Mouse (Mus musculus) natural killer cell, adult 2 months (primary cell): Measurements from ENCODE around the gene Polr3f.
A peak's percentile ranks its signal among the peaks of the same experiment; 100 is the strongest.

Source experiments
- DNase-seq, 2 experiments: peaks; one replicate each; pipeline ENCODE4 v3.0.0; 2022; ENCODE audit warnings: low spot score in 2 of 2

Gene Polr3f

DNA sequence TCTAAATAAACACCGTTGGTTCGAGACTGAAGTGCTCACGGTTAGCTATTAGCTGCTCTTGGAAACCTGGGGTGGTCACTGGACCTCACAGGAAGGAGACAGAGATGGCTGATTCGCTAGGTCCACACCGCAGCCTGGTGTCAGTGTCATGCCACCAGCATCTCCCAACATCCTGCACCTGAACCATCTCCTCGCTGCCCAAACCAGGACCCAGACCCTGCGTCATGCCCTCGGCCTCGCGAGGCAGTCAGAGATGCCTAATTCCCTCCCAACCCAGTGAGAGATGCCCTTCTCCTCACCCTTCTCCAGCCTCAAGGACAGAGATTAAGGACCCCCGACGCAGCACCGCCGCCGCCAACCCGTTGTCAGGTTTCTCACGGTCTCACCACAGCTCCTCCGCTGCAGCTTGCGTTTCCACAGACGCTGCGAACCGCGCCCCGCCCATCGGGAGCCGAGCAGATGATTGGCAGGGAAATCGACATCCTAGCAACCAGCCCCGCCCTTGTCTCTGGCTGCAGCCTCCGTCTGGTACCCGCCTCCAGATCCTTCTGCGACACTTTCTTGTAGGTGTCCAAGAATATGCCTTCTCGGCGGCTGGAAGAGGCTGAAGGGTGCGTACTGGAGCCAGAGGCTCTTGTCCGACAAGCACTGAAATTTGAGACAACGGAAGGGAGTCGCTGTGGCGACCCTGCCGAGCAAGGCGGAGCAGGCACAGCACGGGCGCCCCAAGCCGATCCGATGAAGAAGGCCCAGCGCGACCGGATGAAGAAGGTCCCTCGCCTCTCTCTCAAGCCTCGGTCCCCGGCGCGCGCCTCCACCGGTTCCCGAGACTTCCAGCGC lies at the start of gene Polr3f, which contains the start of gene Dzank1:
Gene Polr3f (plus strand): TSS at position 738 of the 840 bp plus-strand sequence.
Gene Dzank1 (minus strand): TSS at position 434 of the 840 bp plus-strand sequence.
- peak; percentile 97 to 98 for DNase-seq

DNA sequence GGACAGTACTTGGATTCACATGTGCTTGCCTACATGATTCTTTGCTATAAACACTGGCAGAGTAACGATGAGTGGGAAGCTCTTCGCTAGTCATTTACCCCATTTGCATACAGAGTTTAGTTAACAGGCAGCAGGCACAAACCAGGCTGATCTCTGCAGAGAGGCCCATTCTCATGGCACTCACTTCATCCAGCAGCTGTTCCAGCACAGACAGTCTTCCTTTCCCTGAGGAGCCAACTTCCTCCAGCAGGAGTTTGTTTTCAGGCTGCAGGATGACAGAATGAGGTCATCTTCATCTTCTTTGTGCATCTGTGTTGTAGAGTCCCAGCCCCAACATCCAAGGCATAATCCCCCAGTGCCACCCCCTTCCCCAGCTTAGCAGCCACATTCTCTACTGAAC lies 48.1 kb upstream of the Polr3f start:
- no peak for DNase-seq

GRCm38 (mm10) chr2:144484084-144484483 lies 43.4 kb upstream of the Polr3f start:
- no peak for DNase-seq

- DNase-seq = no peak
Observed at GRCm38 (mm10) chr2:144485439-144485838, 42.1 kb upstream of the Polr3f start.

- peak in 1 of 2 experiments; percentile 31 for DNase-seq
Observed at GRCm38 (mm10) chr2:144487476-144487875, 40.0 kb upstream of the Polr3f start.

- DNase-seq = peak; percentile 52 to 74
Observed at GRCm38 (mm10) chr2:144489342-144489741, 38.2 kb upstream of the Polr3f start.

- DNase-seq = no peak
Observed at GRCm38 (mm10) chr2:144502134-144502533, 25.4 kb upstream of the Polr3f start.

- DNase-seq = no peak
Observed at GRCm38 (mm10) chr2:144514619-144515018, 12.9 kb upstream of the Polr3f start.

GRCm38 (mm10) chr2:144519772-144520171 lies 7.7 kb upstream of the Polr3f start:
- no peak for DNase-seq

GRCm38 (mm10) chr2:144525856-144526255 lies 1.7 kb upstream of the Polr3f start:
- DNase-seq = no peak

DNA sequence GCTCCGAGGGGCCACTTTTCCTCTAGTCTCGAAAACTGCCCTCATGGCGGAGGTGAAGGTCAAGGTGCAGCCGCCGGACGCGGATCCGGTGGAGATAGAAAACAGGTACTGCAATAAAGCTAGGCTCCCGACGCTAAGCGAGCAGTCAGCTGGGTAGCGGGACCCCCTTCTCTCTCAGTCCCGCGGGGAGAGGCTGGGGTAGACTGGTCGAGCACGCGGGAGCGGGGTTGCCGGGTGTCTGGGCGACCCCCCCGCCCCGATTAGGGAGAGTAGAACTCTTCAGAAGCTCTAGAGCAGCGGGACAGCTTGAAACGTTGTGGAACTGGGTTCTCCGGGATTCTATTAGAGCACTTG lies 280 bp downstream of the Polr3f start:
- DNase-seq = no peak

- no peak for DNase-seq
Observed at GRCm38 (mm10) chr2:144537123-144537522, 9.6 kb downstream of the Polr3f start.

DNA sequence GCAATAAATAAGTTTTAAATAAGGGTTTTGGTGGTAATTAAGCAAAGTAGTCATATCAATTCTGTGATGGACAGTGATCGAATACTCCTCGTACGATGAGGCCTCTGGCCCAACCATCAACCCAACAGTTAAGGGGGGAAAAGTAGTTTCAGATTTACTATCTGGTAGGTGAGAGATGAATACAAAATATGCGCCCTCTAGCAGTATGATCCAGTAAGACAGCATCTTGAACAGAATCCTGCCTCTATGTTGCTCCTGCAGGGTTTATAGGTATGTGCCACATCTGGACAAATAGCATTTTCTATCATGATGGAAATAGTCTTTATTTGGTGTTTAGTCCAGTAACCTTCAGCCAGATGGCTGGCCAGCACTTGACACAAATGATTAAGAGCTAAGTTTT lies 13.7 kb downstream of the Polr3f start:
- DNase-seq = no peak

- no peak for DNase-seq
Observed at GRCm38 (mm10) chr2:144543670-144544069, 16.2 kb downstream of the Polr3f start.

DNA sequence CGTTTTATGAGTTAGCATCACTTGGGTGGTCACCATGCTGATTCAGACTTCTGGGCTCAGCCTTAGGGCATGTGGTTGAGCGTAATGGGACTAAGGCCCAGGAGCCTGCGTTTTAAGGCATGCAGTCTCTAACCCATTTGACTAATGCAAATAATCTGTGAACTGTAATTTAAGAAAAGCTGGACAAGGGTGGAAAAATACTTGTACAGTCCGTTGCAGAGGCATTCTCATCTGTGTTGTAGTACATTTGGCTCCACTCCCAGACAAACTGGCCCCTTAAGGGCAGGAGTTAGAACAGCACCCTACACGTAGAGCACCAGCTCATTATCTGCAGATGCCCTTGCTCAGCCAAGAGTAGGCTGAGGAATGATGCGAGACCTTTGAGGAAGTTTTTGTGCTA lies 17.1 kb downstream of the Polr3f start:
- DNase-seq = no peak

DNA sequence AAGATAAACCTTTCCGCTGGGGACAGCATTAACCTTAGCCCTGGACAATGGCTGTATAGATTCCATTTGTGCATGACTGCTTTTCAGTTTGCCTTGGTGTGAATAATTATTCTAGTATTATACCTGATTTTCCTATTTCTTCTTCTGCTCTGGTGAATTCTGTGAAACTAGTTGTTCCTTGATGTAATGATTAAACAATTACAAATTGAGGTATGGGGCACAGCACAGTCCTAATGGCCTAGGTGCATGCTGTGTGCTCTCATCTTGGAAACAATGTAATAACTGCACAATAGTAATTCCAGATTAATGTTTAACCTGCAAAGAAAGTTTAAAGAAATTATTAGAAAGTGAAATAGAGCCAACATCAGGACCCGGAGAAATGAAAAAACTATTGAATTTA lies 17.5 kb downstream of the Polr3f start:
- DNase-seq = no peak

DNA sequence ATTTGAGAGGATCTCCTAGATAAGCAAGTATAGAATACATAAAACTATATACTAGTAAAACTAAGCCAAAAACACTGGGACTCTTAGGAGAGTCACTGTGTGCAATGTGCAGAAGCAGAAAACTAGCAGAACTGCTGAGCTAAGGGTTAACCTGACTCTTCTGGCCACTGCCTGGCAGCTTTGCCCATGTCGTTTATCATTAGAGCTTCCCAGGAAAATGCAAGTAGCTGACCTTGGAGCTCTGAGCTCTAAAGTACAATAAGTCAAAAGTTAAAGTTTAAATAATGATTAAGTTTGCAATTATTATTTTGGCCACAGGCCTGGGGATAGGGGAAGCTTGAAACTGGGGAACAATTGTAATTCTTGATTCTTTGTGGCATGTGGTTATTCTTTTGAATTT lies 18.0 kb downstream of the Polr3f start:
- no peak for DNase-seq

GRCm38 (mm10) chr2:144547559-144547958 lies 20.0 kb downstream of the Polr3f start:
- no peak for DNase-seq

DNA sequence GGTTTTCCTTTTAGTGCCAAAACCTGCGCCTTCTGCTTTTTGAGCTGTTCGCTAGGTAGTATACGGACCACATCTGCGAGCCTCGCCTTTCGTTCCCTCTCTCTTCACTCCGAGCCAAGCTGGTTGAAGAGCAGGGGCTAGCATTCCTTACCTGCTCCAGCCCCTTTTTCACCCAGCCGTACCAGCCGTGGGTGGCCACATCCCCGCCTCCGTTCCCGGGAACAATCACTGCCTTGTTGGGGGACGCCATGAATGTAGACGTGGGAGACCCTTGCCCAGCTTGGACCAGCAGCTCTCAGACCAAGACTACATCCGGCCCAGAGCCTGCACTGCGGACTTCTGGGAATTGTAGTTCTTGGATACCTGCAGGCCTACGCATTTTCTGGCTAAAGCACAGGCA lies 23.0 kb downstream of the Polr3f start, which contains the start of gene Rbbp9:
Gene Rbbp9 (minus strand): TSS at position 341 of the 400 bp plus-strand sequence.
- peak; percentile 32 to 33 for DNase-seq

DNA sequence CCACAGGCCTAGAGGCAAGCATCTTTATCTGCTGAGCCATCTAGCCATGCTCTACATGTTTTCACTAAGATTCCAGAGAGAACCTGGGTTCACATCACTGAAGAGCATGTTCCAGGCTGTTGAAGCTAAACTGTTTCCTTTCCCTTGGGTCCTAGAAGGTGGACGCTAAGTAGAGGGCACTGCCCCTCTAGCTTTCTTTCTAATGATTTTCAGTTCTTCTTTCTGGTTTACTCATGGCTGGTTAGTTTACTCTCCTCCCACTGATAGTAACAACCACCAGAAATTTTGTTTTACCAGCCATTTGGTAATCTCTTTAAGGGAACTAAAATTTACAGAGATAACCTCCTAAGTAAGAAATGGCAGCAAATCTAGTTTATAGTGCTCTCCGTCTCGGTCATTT lies 26.4 kb downstream of the Polr3f start:
- DNase-seq = no peak

- DNase-seq = no peak
Observed at GRCm38 (mm10) chr2:144555286-144555819, 27.8 kb downstream of the Polr3f start.

GRCm38 (mm10) chr2:144555820-144556552 lies 28.5 kb downstream of the Polr3f start, which contains the start of gene Sec23b:
Gene Sec23b (plus strand): TSS chr2:144556229.
- DNase-seq = peak; percentile 95 to 96
